Mouse (Mus musculus): ENCODE data around the gene Cnnm3. TPM values are rescaled to one million over a fixed set of nuclear protein-coding genes. Genes with fewer than 3 reads are reported as not detected.

Cnnm3 gene
- total and polyA plus RNA-seq, 3 experiments, result 11.1 to 15.6 (median 15.1) TPM

- WGBS, result 82% methylated on average over 17 of the region's 17 CpGs
- TF ChIP-seq CTCF (IDR thresholded peaks at IDR 0.05), result no peak
- TF ChIP-seq EP300 (IDR thresholded peaks at IDR 0.05; ENCODE audit: insufficient read depth, low read depth, low read length), result no peak
- TF ChIP-seq POLR2A (IDR thresholded peaks at IDR 0.05; ENCODE audit: insufficient read depth, low read depth, low read length), result no peak
- intact Hi-C loops (cut with DNase I), result no loop called here
- no peak for DNase-seq
- Histone ChIP-seq H3K9ac (ENCODE audit: low read depth, low read length) (no peak overlapping the region), H3K4me1 (ENCODE audit: control insufficient read depth, insufficient read depth, low read length) (peaks cover 8% of the 10 kb centered on the region), H3K4me3 (no peak overlapping the region), H3K36me3 (ENCODE audit: control insufficient read depth, insufficient read depth, low read length) (no peaks in the 10 kb centered on the region), H3K27me3 (ENCODE audit: control insufficient read depth, insufficient read depth, low read length) (no peaks in the 10 kb centered on the region), H3K79me2 (replicated peaks; ENCODE audit: control insufficient read depth, insufficient read depth, low read length) (peaks cover 3% of the 10 kb centered on the region; the same call in 1 of the 2 replicates), H3K27ac (no peak overlapping the region)
Observed at GRCm38 (mm10) chr1:36551904-36552303, 40.2 kb downstream of the Cnnm3 start.

GRCm38 (mm10) chr1:36552506-36552905 is 40.8 kb downstream of the Cnnm3 start:
- peaks cover 6% of the 10 kb centered on the region for H3K4me1 ChIP-seq (ENCODE audit: control insufficient read depth, insufficient read depth, low read length)
- no peak overlapping the region for H3K9ac ChIP-seq (ENCODE audit: low read depth, low read length)
- no peak overlapping the region for H3K4me3 ChIP-seq
- peaks cover 3% of the 10 kb centered on the region; the same call in 1 of the 2 replicates for H3K79me2 ChIP-seq (replicated peaks; ENCODE audit: control insufficient read depth, insufficient read depth, low read length)
- intact Hi-C loops (cut with DNase I), result no loop called here
- no peaks in the 10 kb centered on the region for H3K36me3 ChIP-seq (ENCODE audit: control insufficient read depth, insufficient read depth, low read length)
- no peak for TF ChIP-seq CTCF (IDR thresholded peaks at IDR 0.05)
- no peak for TF ChIP-seq POLR2A (IDR thresholded peaks at IDR 0.05; ENCODE audit: insufficient read depth, low read depth, low read length)
- TF ChIP-seq EP300 (IDR thresholded peaks at IDR 0.05; ENCODE audit: insufficient read depth, low read depth, low read length), result no peak
- DNase-seq, result no peak
- no peaks in the 10 kb centered on the region for H3K27me3 ChIP-seq (ENCODE audit: control insufficient read depth, insufficient read depth, low read length)
- no peak overlapping the region for H3K27ac ChIP-seq
- WGBS, result 84% methylated on average over 16 of the region's 16 CpGs

GRCm38 (mm10) chr1:36554633-36555399 is 43.1 kb downstream of the Cnnm3 start:
- Histone ChIP-seq H3K9ac (ENCODE audit: low read depth, low read length) (no peak overlapping the region), H3K4me3 (peak overlapping the region; percentile 98), H3K36me3 (ENCODE audit: control insufficient read depth, insufficient read depth, low read length) (no peaks in the 10 kb centered on the region), H3K4me1 (ENCODE audit: control insufficient read depth, insufficient read depth, low read length) (peaks cover 6% of the 10 kb centered on the region), H3K27ac (peak overlapping the region; percentile 99), H3K27me3 (ENCODE audit: control insufficient read depth, insufficient read depth, low read length) (no peaks in the 10 kb centered on the region), H3K79me2 (replicated peaks; ENCODE audit: control insufficient read depth, insufficient read depth, low read length) (peaks cover 3% of the 10 kb centered on the region; the same call in 1 of the 2 replicates)
- 55% methylated on average over 21 of the region's 21 CpGs for WGBS
- TF ChIP-seq CTCF (IDR thresholded peaks at IDR 0.05) (no peak), POLR2A (IDR thresholded peaks at IDR 0.05; ENCODE audit: insufficient read depth, low read depth, low read length) (0 out of 2 replicates have a peak, but pooled peaks have one; percentile 15)
- intact Hi-C loops (cut with DNase I), result loop anchor here (2.0 kb wide), 1 partner anchor 34 kb away; no protein-coding TSS in a partner anchor
- DNase-seq, result peak in 1 of 2 experiments; percentile 49

GRCm38 (mm10) chr1:36555798-36556395 is 44.2 kb downstream of the Cnnm3 start:
- intact Hi-C loops (cut with DNase I), result loop anchor here (2.0 kb wide), 2 partner anchors 33 to 57 kb away; no protein-coding TSS in a partner anchor
- peak overlapping the region; percentile 98 for H3K4me3 ChIP-seq
- no peaks in the 10 kb centered on the region for H3K36me3 ChIP-seq (ENCODE audit: control insufficient read depth, insufficient read depth, low read length)
- TF ChIP-seq CTCF (IDR thresholded peaks at IDR 0.05) (no peak), POLR2A (IDR thresholded peaks at IDR 0.05; ENCODE audit: insufficient read depth, low read depth, low read length) (no peak), EP300 (IDR thresholded peaks at IDR 0.05; ENCODE audit: insufficient read depth, low read depth, low read length) (no peak)
- H3K27me3 ChIP-seq (ENCODE audit: control insufficient read depth, insufficient read depth, low read length), result no peaks in the 10 kb centered on the region
- H3K79me2 ChIP-seq (replicated peaks; ENCODE audit: control insufficient read depth, insufficient read depth, low read length), result peaks cover 3% of the 10 kb centered on the region; the same call in 1 of the 2 replicates
- H3K9ac ChIP-seq (ENCODE audit: low read depth, low read length), result peak overlapping the region; percentile 91
- WGBS, result 28% methylated on average over 8 of the region's 8 CpGs
- H3K27ac ChIP-seq, result peak overlapping the region; percentile 99
- H3K4me1 ChIP-seq (ENCODE audit: control insufficient read depth, insufficient read depth, low read length), result peaks cover 6% of the 10 kb centered on the region
- DNase-seq, result peak; percentile 39 to 57

GRCm38 (mm10) chr1:36556553-36557456 is 45.1 kb downstream of the Cnnm3 start:
- peak; percentile 72; the same call in 1 of the 2 replicates for TF ChIP-seq EP300 (IDR thresholded peaks at IDR 0.05; ENCODE audit: insufficient read depth, low read depth, low read length)
- peak; percentile 99 for TF ChIP-seq POLR2A (IDR thresholded peaks at IDR 0.05; ENCODE audit: insufficient read depth, low read depth, low read length)
- TF ChIP-seq CTCF (IDR thresholded peaks at IDR 0.05), result peak; percentile 94
- H3K4me3 ChIP-seq, result peak overlapping the region; percentile 98
- peaks cover 10% of the 10 kb centered on the region for H3K4me1 ChIP-seq (ENCODE audit: control insufficient read depth, insufficient read depth, low read length)
- DNase-seq, result peak; percentile 92 to 94
- no peaks in the 10 kb centered on the region for H3K36me3 ChIP-seq (ENCODE audit: control insufficient read depth, insufficient read depth, low read length)
- intact Hi-C loops (cut with DNase I), result loop anchor here (2.0 kb wide), 1 partner anchor 56 kb away; no protein-coding TSS in a partner anchor
- H3K9ac ChIP-seq (ENCODE audit: low read depth, low read length), result peak overlapping the region; percentile 91
- peak overlapping the region; percentile 99 for H3K27ac ChIP-seq
- peaks cover 3% of the 10 kb centered on the region; the same call in 1 of the 2 replicates for H3K79me2 ChIP-seq (replicated peaks; ENCODE audit: control insufficient read depth, insufficient read depth, low read length)
- H3K27me3 ChIP-seq (ENCODE audit: control insufficient read depth, insufficient read depth, low read length), result no peaks in the 10 kb centered on the region
- WGBS, result under 1% methylated on average over 52 of the region's 52 CpGs
